Mouse (Mus musculus) thymus, adult 2 months (tissue): Measurements from ENCODE around the gene Ccnl1.

ENCODE experiments used
- CTCF ChIP-seq: fragments of 200-500 bp; IDR thresholded peaks from 2 replicates; pipeline ENCODE4 v1.5.1; 2012; ENCODE audit warnings: mild to moderate bottlenecking, control low read depth, low read length, moderate library complexity, borderline replicate concordance; ENCODE audit not compliant: control insufficient read depth, poor library complexity, insufficient read depth; ENCODE audit errors: extremely low read depth
- POLR2A ChIP-seq: fragments of 200-500 bp; IDR thresholded peaks from 2 replicates; pipeline ENCODE4 v1.6.1; 2012; ENCODE audit warnings: mild to moderate bottlenecking, low read length, control low read depth, moderate library complexity; ENCODE audit not compliant: control insufficient read depth, poor library complexity, insufficient read depth; ENCODE audit errors: extremely low read depth

DNA sequence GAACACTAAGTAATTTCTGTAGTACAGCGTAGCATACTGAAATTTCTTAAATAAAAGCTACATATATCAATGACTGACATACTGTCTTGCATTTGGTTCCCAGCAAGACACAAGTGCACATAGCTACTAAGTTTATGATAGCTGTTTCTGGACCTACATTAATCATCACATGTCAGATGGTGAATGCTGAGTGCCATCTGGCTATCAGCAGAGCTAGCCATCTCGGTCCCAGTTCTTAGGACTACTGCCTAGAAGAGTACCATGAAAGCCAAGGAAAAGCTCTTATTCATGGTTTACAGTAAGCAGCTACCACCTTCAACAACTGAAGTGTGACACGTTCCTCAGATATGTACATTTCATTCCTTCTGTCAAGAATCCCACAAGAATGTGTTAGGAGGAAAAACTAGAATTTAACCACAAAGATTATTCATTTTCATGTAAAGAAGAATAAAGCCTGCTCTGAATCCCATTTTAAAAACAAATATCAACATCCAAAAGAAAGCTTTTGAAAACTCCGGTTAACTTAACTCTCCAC, 7.2 kb downstream of the Ccnl1 start:
- TF ChIP-seq POLR2A, result no peak
- TF ChIP-seq CTCF, result no peak
